Mouse (Mus musculus): ENCODE data around the gene 4930467E23Rik.
"Not testable (repeated sequence)": the region's sequence is repeated elsewhere in the genome, so short reads cannot be mapped to it uniquely, and the experiment has no call there.

The 4930467E23Rik gene

DNA sequence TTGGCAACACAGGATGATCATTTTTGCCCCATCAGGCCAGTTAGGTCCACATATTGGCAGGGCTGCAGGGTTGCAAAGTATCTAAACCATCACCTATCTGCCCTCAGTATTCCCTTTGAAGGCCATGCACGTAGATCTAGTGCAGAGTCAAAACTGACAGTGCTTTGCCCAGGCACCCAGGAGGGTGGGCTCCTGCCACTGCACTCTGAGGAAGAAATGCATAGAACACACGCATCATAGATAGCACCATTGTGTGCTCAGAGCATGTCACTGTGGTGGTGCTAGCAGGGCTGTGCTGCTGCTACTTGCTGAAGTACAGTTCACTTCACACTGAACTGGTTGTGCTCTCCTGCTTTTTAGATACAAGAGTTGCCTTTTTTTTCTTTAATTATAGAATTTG, at the start of gene 4930467E23Rik:
TSS of gene 4930467E23Rik (plus strand) at position 301 of the 400 bp plus-strand sequence.
- not testable (repeated sequence) for DNase-seq

DNA sequence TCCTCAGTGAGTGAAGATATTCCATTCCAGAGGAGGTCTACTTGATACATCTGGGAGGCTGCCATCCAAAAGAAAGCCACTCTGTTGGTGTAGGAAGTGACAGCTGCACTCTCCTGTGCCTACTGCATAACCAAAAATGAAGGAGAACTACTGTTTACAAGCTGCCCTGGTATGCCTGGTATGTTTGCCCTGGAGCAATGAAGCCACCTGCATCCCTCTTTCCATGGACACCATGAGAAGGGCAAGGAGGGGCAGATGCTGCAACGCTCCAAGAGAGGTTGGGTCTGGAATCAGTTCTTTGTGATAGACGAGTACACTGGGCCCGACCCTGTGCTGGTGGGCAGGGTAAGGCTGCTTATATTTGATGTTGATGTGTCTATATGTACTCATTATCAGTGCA, 47.1 kb upstream of the 4930467E23Rik start:
- DNase-seq, result not testable (repeated sequence)

GRCm38 (mm10) chr8:19685476-19685875, 43.9 kb upstream of the 4930467E23Rik start:
- DNase-seq, result not testable (repeated sequence)

- DNase-seq, result not testable (repeated sequence)
Observed at GRCm38 (mm10) chr8:19688802-19689525, 40.4 kb upstream of the 4930467E23Rik start.

- not testable (repeated sequence) for DNase-seq
Observed at GRCm38 (mm10) chr8:19689745-19690144, 39.6 kb upstream of the 4930467E23Rik start.

DNA sequence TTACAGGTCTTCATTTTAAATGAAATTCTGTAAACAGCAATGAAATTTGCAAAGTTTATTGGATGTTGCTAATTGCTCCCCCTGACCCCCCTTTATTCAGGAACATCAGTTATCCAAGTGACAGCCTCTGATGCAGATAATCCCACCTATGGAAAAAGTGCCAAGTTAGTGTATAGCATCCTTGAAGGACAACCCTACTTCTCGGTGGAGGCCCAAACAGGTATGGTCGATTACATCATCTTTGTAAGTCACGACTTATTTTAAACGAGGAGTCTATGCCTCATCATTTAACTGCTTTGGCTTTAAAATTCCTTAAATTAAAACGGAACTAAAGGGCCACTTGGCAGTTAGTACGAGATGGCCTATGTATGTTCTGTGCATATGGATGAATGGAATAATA, 38.0 kb upstream of the 4930467E23Rik start:
- not testable (repeated sequence) for DNase-seq

DNA sequence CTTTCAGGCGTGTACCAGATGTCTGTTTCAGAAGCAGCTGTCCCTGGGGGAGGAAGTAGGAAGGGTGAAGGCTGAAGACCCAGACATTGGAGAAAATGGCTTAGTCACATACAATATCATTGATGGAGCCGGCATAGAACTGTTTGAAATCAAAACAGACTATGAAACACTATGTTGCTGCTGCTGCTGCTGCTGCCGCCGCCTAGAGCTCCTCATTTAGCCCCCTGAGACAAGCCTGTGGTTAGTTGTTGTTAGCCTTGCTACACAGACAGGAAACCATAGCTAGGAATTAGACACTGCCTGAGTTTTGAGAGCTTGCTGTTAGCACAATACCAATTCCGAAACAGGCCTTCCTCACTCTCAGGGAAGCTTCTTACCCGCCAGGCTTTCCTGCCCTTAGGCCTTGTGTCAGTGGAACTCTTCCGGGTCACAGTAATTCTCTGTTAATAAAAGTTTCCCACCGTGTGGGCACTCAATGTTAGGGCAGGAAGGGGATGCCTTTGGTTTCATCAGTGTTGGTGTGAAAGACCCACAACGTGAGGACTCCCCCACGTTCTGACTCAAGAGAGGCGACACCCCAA, 31.8 kb upstream of the 4930467E23Rik start:
- DNase-seq, result not testable (repeated sequence)

GRCm38 (mm10) chr8:19698123-19698522, 31.3 kb upstream of the 4930467E23Rik start:
- not testable (repeated sequence) for DNase-seq

DNA sequence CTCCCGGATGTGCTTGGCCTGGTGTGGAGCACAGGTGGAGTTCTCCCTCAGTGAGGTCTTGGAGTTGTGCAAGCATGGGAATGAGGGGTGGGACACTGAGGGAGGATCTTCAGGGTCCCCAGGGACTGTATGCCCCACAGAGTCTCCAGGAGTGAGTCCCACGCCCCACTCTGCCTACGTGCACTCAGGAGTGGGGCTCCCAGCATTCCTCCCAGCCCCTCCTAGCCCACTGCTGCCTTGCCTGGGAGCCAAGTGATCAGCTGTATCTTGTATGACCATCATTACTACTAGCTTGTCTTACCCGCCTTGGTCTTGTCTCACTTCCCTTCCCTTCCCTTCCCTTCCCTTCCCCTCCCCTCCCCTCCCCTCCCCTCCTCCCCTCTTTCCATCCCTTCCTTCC, 30.7 kb upstream of the 4930467E23Rik start:
- not testable (repeated sequence) for DNase-seq

GRCm38 (mm10) chr8:19701326-19701725, 28.1 kb upstream of the 4930467E23Rik start:
- not testable (repeated sequence) for DNase-seq

- not testable (repeated sequence) for DNase-seq
Observed at GRCm38 (mm10) chr8:19702276-19702675, 27.1 kb upstream of the 4930467E23Rik start.

DNA sequence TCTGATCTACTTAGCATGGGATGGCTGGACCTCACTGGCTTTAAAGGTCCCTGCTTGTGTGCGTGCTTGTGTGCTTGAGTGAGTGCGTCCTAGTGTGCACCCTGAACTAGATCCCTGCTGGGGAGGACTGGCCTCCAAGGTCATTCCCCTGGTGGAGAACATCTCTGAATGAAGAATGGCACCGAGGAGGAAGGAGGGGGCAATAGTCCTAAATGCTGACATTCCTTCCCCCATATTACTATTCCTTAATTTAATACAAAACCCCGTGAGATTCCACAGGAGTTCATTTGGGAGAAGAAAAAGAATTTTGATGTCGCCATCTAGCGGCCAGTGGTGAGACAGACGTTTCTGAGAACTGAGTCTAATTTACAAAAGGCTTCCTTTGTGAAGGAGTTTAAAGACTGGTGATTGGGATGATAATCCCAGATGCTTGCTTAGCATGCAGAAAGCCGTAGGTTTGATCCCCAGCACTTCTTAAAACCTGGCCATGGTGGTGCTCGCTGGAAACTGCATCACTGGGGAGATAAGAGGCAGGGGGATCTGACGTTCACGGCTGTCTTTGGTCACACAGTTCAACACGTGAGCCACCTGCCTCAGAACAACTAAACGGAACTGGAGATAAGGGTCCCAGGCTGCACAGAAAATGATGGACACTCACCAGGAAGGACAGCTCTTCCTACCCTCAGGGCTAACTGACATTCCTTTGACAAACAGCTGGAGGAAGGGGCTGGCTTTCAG, 26.2 kb upstream of the 4930467E23Rik start:
- DNase-seq, result peak; percentile 94

DNA sequence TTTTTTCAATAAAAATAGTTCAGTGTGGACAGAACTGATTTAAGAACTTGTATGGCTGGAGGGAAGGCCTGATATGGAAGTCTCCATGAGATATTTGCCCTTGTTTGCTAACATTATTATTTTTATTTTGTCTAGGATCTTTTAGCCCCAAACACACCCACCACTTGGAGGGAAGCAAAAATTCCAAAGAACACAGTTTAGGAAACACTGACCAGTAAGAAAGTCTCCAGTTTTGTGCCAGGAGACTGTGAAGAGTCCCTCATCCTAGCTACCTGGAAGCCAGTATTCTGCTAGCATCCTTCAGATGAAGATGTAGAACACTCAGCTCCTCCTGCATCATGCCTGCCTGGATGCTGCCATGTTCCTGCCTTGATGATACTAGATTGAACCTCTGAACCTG, 25.5 kb upstream of the 4930467E23Rik start:
- DNase-seq, result not testable (repeated sequence)

DNA sequence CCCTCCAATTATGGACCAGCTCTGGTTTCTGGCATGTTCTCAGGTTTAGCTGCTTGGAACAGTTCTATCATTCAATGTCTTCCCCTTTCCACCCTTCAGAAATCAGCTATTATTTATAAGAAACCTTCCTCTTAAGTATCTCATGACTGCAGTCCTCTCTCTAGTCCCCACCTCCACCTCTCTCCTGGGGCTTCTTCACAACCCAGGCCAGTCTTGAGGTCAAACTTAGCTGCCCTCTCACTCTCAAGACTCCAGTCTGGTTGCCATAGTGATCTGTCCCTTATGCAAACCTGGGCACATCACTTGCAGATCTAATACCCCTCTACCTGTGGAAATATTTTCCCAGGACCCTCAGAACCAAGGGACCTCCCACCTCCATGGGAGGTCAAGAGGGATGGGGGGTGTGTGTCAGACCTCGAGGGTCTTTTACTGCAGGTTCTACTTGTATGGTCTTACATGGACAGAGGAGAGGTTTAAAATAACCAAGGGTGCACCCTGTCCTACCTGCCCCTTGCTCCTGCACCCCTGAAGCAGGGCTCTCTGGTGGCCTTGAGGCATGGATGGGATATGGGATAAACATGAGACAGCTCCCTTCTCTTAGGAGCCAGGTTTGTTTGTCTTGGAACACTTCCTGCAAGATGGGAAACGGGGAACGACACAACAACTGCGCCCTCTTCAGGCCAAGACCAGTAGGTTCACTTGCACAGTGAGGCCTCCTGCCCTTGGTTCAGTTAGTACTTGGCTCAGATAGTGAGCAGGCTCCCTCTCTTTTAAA, 24.7 kb upstream of the 4930467E23Rik start:
- DNase-seq, result not testable (repeated sequence)

DNA sequence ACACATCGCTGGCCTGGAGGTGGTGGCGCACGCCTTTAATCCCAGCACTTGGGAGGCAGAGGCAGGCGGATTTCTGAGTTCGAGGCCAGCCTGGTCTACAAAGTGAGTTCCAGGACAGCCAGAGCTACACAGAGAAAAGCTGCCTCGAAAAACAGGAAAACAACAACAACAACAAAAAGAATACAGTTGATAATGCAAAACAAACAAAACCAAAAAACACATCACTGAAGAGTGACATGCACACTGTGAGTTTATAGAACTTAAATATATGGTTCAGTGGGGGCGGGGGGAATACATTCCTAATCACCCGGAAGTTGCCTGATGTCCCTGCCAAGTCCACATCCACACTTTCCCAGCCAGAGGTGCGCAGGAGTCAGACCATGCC, 24.2 kb upstream of the 4930467E23Rik start:
- not testable (repeated sequence) for DNase-seq

DNA sequence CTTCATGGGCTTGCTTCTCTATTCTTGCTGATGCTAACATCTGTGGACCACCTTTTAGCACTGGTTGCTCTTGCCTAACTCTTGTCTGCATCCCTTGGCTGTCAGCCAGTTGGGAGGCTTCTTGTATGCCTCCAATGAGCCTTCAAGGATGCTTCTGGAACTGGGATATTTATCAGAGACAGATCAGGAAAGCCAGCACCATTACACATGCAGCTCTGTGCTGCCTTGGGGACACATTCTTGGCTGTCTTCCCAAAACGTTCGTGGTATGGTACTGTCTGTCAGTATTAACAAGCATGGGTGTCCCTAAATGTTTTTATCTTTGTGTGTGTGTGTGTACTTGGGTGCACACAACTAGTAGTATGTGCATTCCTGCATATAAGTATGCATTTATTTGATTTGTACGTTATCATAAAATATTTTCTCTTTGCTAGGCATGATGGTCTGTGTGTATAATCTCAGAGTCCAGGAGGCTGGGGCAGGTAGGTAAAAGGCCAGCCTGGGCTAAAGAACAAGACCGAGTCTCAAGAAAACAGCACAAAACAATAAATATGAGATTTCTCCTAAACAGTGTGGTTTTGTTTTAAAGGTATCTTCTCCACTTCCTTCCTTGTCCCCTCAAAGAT, 23.2 kb upstream of the 4930467E23Rik start:
- not testable (repeated sequence) for DNase-seq

- peak; percentile 6 for DNase-seq
Observed at GRCm38 (mm10) chr8:19706918-19707760, 22.2 kb upstream of the 4930467E23Rik start.

DNA sequence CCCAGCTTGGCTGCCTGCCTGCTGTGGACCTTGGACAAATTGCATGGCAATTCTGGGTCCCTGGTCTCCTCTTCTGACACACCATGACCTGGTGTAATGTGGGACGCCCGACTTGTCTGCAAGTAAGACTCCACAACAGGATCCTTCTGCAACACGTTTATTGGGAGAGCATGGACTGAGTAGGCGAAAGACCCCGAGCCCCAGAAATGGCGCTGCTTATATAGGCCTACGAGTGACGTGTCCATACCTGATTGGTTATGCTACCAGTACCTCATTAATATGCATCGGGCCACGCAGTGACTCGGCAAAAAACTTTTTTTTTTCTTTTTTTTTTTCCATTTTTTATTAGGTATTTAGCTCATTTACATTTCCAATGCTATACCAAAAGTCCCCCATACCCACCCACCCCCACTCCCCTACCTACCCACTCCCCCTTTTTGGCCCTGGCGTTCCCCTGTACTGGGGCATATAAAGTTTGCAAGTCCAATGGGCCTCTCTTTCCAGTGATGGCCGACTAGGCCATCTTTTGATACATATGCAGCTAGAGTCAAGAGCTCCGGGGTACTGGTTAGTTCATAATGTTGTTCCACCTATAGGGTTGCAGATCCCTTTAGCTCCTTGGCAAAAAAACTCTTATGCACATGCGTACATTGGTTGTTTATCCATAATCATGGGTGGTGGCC, 21.5 kb upstream of the 4930467E23Rik start:
- DNase-seq, result not testable (repeated sequence)

GRCm38 (mm10) chr8:19708976-19709375, 20.4 kb upstream of the 4930467E23Rik start:
- DNase-seq, result not testable (repeated sequence)

DNA sequence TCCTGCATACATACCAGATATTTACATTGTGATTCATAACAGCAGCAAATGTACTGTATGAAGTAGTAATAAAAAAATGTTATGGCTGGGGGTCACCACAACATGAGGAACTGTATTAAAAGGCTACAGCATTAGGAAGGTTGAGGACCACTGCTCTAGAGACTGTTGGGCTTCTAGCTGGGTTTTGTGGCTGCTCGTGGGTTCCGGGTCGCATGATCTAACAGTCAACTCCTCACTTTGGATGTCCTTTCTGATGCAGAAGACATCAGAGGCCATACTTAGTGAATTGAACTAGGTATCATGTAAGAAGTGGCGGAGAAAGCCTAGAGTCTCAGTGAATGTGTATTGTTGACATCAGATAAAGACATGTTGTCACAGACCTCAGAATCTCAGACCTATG, 19.9 kb upstream of the 4930467E23Rik start:
- DNase-seq, result not testable (repeated sequence)

Measured in embryo, embryonic 11 days (tissue).